Mouse (Mus musculus) lung, postnatal 4 days (tissue): Measurements from ENCODE around the gene Vps35.

Experiments
- DNase-seq, 2 experiments: peaks; one replicate each; pipeline ENCODE4 v3.0.0; 2021

Gene Vps35

DNA sequence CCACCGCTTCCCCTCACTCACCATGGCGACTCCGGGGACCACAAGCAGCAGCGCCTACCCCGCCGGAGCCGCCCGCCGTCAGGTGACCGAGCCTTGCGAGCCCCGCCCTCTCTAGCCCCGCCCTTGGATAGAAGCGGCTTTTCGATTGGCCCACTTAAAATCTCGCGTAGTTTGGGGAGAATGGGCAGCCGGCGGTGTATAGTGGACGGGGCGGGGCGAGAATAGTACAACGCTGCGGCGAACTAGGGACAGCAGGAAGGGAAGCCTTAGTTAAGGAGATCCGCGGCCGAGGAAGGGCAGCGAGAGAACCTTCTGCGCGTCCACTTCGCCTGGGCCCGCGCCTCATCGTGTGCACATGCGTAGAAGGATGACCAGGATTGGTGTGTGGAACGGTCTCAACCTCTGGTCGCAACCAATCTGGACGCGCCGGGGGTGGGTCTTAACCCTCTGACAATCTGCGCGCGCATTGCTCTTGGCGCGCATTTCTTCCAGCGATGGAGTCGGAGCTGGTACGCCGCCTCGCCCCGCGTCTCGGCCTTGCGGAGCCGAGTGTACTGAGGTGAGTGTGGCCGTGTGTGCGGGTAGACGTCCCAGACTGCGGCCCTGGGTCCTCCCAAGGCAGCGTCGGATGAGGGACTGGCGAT is at the start of gene Vps35, which contains the start of gene Orc6:
Gene Vps35, minus strand, starts transcription at position 369 of the 644 bp plus-strand sequence.
Gene Orc6, plus strand, starts transcription at position 199 of the 644 bp plus-strand sequence.
- peak; percentile 96 to 97 for DNase-seq

DNA sequence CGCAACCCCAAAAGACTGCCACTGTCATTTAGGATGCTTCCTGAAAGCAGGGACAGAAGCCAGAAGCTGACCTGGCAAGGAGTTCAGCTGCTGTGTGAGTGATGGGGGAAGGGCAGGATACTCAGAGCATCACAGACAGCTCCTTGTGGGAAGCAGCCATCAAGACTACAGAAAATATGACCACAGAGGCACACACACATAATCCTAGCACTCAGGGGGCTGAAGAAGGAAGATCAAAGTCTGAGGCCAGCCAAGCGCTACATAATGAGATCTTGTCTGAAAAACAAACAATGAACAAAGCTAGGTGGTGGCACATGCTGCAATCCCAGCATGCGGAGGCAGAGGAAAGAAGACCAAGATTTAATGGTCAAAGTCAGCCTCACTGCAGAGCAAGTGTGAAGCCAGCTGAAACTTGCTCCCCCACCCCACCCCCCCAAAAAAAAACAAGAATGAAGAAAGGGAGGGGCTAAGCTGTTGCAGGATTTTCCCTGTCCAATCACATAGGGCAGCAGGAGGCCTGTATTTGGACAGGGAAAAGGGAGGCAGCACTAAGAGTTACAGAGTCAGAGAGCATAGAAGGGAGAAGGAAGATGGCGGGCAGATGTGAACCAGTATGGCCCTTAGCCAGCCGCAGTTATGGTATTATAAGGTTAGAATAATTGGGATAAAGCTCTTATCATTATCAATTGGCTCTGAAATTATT is 40.4 kb upstream of the Vps35 start:
- DNase-seq = no peak

DNA sequence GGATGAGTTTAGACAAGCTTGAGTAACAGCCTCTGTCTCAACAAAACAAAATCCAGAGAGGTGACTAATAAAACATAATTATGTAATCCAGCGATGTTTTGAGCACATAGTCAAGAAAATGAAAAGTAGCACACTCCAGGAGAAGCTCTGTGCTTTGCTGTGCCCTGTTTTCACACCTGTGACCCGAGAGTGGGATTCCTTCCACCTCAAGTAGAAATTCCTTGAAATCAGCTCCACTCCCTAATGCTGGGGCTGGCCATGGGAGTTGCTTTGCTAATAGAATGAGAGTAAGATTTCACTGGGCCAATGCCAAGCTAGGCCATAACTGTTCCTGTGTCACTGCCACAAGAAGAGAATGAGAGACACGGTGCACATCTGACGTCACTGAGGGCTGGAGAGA is 38.1 kb upstream of the Vps35 start:
- DNase-seq = no peak

DNA sequence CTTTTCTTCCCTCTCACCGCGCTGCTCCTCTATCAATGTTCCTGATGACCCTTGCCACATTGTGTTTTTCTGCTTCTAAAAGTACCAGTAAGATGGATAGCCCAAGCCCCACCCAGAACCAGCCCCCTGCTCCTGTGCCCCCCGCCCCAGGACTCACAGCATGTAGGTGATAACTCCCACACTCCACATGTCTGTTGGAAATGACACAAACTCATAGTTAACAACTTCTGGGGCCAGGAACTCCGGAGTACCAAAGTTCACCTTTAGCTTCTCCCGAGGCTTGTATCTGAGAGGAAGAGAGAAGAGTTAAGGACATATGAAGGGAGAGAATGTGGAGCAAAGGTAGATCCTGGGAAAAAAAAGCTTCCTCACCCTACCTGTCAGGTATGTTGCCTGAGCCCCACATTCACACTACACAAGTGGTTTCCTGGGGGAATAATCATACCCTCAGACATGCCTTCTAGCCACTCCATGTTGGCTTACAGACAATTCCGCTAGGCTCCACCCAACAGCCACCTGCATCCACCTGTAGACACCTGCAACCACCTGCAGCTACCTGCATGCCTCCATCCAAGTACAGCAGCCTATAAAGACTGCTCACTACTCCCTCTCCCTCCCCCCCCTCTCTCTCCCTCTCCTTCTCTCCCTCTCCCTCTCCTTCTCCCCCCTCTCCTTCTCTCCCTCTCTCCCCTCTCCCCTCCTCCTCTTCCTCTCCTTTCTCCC is 36.8 kb upstream of the Vps35 start:
- DNase-seq = no peak

DNA sequence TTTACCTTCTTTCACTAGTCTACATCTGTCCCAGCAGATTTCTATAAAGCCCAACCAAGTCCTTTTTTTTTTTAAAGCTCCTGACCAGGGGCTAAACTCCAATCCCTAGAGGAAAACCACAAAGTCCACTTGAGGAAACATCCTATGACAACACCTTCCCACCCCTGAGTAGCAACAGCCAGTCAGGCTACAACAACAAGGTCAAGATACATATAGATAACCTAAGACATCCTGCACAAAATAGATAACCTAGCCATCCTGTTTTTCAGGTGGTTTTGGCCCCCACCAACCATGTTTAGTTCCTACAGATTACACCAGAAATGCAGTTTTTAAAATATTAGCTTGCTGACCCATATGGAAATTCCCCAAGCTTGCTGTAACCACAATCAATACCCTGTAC is 35.5 kb upstream of the Vps35 start:
- no peak for DNase-seq

DNA sequence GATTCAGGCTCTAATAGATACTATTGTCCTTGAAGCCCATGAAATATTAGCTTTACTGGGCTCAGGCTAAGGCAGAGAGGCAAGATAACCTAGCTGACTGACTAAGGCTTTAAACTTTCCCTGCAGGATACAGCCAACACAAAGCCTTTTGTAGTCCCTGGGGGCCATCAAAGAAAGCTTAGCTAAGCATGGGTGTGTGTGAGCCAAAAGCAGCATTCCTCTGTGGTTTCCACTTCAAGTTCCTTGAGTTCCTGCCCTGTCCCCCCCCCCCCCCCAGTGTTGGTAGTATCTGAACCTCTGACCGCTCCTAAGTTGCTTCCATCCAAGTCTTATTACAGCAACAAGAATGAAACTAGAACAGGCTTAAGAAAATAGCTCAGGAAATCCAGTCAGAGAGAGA is 29.9 kb upstream of the Vps35 start:
- DNase-seq = no peak

DNA sequence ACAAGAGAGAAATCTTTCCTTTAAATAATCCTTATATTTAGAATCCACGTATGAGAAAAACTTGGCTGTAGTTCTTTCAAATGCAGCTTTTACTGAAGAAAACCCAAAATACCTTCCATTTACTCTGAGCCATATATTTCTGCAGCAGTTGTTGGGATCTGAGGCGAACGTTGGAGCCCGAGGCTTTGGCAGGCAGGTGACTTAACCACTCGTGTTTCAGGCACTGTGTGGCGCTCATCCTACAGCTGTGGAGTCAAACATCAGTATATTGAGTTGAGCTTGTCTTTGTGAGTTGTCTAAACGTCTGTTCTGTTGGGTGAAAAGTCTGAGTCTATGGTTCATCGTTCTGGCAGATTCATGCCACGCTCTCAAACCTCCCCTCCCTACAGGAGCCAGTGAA is 27.4 kb upstream of the Vps35 start:
- no peak for DNase-seq

DNA sequence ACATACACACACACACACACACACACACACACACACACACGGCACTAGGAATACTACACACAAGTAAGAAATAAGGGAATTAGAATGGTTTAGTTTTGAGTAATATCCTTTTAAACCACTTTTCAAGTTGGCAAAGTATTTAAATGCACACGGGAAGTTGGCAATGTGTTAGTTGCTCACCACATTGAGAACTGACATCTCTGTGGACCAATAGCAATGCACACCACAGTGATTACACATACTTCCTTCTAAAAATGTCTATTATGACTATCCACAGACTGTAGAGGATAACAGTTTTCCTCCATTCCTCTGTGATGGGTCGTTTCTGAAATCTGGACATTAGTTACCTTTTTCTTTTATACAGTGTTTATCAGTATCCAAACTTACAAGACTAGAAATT is 23.5 kb upstream of the Vps35 start:
- no peak for DNase-seq

DNA sequence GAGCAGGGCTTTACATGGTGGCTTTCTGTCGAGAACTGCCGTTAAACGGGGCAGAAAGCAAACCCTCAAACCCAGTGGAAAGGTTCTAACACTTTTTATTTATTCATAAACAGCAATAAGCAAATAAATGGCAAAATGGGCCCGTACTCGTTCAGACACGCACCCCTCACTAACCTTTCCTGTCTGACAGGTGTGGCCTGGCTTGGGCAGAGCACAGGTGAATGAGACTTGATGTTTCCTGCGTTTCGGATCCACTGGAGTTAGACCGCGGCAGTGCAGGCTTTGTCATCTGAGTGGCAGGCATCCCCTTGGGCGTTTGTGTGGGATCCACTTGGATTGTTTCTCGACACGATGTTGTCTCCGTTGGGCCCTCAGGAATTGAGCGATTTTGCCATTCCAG is 22.4 kb upstream of the Vps35 start:
- DNase-seq = no peak

DNA sequence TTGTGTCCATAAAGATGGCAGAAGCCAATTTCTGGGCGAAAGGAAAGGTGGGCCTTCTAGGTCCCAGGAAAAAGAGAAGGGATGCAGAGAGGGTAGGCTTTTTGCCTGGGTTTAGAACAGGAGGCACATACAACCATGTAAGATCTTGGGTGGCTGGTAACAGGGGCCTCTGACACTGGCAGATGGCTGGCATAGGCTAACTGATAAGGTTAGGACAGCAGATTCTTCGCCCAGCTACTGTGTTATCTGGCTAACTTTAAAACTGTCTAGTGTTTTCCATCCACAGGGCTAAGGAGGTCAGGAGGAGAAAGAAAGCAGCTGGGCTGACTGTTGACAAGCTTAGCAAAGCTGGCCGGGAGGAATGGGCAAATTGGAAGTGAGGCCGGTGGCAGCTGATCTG is 18.9 kb upstream of the Vps35 start:
- no peak for DNase-seq

DNA sequence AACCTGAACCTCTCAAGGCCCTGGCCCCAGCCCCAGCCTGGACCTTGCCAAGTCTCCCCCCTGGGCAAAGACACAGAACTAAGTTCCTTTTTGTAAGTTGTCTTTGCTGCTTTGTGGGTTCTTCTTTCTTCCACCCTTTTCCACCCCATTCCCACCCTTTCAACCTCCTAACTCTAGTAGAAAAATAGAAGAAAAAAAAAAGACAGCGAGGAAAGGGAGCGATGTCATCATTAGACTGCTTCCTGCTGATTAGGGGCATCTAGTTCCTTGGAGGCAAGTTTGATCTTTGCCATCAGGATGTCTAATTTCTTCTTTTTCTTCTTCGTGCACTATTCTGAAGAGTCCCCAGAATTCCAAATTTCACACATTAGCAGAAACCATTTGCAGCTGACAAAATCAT is 13.4 kb upstream of the Vps35 start:
- no peak for DNase-seq

DNA sequence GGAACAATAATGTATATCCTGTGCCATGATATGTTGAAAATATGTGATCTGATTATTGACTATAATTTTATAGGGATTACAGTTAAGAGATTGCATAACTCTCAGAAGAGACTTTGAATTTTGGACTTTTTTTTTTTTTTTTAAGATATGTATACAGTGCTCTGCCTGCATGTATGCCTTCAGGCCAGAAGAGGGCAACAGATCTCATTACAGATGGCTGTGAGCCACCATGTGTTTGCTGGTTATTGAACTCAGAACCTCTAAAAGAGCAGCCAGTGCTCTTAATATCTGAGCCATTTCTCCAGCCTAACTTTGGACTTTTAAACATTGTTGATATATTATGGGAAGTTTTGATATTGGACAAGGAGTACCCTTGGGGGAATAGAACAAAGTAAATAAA is 12.1 kb upstream of the Vps35 start:
- peak in 1 of 2 experiments; percentile 19 for DNase-seq

DNA sequence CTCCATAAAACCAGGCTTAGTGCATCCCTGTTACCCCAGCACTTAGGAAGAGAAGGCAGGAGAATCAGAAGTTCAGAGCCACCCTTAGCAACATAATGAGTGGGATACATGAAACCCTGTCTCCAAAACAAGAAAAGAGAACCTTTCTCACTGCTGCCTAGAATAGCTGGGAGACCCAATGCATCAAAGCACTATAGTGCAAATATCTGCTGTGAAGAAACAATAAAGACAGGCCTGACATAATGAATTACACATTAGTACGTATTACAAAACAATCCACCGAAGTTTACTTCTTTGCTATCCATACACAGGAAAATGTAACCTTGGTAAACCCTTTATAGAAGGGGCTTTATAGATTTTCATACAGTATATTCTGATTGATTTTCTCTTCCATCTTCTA is 9.0 kb upstream of the Vps35 start:
- no peak for DNase-seq

DNA sequence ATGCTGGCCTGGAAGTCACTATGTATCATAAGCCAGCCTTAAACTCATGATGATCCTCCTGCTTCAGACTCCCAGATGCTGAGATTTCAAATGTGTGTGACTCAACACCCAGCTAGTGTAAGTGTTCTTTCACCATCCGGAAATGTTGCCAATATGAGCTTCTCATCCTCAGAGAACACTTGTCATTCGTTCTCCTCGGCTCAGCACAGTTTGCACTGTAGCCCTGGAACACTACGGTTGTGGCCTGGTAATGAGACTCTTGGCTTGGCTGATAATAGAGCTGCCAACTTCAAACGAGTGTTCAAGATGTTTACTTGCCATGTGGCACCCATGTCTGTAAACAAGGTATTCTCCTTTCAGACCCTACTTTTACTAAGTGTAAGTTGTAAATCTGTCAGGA is 3.9 kb upstream of the Vps35 start:
- no peak for DNase-seq

DNA sequence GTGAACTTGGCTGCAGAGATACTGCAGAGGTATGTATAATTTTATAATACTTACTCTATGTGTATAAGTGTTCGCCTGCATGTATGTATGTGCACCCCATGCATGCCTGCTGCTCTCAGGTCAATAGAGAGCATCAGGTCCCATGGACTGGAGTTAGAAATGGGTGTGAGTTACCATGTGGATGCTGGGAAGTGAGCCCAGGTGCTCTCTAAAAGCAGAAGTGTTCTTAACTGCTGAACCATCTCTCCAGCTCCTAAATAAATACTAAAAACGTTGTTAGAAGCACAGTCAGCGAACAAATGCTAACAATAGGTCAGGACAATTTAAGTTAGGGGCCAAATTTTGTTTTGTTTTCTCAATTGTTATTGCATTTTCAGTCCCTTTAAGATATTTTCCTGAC is 3.3 kb upstream of the Vps35 start:
- DNase-seq = no peak

DNA sequence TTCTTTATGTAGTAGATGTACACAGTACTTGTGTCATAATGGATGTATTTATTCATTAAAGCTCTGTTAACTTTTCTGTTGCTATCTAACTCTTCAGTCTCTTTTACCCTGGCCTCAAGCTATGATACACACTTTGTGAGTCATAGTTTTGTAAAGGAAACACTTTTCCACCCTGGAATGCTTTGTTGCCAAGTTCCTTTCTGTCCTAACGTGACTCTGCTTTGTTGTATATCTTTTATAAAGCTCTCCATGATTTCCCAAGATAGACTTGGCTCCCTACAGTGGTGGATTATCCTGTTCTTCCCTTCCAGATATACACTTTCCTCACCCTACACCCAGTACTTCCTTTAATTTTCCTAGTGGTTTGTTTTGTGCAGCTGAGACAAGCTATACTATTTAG is 2.3 kb upstream of the Vps35 start:
- DNase-seq = no peak

DNA sequence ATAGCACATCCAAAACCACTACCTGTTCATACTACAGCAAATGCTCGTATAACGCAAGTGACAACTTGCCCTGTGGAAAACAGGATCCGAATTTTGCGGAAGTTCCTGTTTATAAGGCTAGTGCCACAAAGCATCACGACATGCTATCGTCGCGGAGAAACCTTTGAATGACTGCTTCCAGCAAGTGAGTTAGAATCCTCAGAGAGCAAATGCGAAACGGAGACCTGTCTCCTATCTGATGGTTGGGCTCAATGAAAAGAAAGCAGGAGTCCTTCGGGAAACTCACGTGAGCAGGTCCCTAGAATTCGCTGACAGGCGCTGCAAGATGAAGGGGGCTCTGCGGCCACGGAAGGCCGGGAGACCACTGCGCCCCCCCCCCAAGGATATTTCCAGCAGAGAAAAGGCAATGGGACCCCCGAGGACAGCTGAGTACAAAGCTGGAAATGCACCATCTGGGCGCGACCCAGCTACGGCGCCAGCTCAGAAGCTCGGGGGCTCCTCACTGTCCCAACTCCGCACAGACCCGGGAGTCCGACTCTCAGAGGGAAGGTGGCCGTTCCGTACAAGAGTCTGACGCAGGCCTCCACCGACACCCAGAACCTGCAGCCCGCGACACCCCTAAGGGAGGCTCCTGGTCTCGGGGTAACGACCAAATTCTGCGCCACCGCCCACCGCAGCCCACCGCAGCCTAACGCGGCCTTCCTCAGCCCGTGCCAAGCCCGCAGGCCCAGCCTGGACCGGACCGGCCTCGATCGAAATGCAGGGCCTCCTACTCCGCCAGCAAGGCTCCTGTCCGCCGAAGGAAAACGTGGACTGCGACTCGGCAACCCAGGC is 785 bp downstream of the Vps35 start:
- DNase-seq = peak in 1 of 2 experiments; percentile 23

DNA sequence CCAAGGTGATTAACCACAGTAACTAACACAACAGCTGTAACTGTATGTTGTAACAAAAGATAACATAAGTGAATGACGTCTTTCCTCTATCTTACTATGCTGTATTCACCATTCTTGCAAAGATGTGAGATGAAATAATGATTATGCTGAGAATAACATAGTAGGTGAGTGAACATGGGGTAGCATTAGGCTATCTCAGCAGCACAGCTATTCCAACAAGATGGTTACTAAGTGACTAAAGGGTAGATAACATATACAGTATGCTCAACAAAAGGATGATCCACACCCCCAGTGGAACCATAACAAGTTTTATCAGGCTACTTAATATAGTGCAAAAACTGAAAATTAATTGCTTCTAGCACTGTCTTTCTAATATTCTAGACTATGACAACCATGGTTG is 12.8 kb downstream of the Vps35 start:
- DNase-seq = no peak

DNA sequence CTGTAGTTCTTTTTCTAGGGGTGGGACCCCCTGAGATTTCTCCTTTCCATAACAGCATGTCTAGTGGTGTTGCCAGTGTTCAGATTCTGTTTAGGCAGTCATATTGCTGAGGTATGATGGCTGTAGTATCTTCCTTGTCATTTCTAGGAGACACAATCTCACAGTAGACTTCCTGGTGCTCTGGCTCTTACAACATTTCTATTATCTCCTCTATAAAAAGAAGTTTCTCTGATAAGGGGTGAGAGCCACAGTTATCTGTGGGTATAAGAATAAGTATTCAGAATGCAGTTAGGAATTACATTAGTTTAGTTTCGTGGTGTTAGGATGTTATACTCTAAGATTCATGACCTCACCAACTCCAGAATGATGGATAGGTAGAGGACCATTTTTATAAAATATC is 72.3 kb downstream of the Vps35 start:
- DNase-seq = no peak

DNA sequence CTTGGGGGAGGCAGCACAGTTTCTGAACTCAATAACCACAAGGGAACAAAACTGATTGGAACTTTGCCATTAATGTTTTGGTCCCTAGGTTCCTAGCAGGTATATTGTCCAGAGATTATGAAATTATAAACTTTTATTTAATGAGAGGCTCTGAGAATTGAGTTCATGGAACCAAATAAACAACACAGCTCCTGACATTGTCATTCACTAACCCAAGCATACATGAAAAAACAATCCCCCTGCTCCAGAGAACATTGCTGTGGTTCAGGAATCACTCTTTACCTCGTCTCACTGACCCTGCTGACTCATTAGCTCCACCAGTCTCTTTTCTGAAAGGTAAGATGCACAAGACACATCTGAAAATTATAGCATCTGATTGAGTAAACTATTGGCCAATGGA is 73.9 kb downstream of the Vps35 start, which contains the start of gene Olfr371:
Gene Olfr371, plus strand, starts transcription at position 301 of the 400 bp plus-strand sequence.
- no peak for DNase-seq

DNA sequence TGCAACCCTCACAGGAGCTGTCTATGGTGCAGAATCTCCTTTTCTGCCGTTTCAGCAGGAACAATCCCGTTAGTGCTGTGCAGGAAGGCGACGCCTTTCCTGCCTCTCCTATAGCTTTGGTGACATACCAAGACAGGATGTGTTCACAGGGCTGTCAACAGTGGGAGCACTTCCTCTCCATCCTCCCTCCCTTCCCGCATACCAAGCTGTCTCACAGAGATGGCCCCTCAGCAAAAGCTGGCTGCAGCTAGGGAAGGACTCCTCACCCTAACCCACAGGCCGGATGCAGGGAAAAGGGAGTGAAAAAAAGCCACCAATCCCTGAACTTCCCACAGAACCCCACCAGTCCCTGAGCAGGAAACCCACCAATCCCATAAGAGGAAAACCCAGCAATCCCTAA is 78.6 kb downstream of the Vps35 start:
- peak; percentile 36 to 76 for DNase-seq

DNA sequence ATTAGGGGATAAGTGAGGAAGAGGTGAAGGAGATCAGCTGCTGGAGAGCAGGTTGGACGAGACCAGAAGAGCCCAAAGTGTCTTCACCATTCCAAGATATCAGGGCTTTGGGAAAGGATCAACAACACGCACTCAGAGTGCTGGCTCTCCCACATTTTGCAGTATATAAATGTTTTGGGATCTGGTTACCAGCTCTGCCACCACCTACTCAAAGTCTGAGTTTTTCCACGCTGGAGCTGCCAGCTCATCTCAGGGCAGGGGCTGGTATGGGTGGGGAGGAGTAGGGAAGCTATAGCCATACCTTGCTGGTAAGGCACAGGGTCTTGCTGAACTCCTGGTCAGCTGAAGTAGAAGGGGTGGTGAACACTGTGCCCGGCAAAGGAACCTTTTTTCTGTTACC is 79.4 kb downstream of the Vps35 start:
- no peak for DNase-seq
